Mouse (Mus musculus) liver, embryonic 16.5 days (tissue): ENCODE measurements around the gene Myo1c. TPM values are rescaled to one million over a fixed set of nuclear protein-coding genes. Genes with fewer than 3 reads are reported as not detected.

ENCODE experiments used
- ATAC-seq: fragments of 200-750 bp; cut with Nextera tagmentation; 2 replicates; pipeline ENCODE4 v1.8.0; 2017; ENCODE audit warnings: low read depth, mild to moderate bottlenecking, moderate number of reproducible peaks, moderate library complexity
- H3K27ac ChIP-seq: fragments of 300-500 bp; sonication (generic); 2 replicates; pipeline ENCODE4 v1.5.1; 2014; ENCODE audit warnings: mild to moderate bottlenecking, low read length
- H3K27me3 ChIP-seq: fragments of 300-500 bp; sonication (generic); 2 replicates; pipeline ENCODE4 v1.6.1; 2014; ENCODE audit warnings: low read depth, low read length, mixed read lengths; ENCODE audit not compliant: control insufficient read depth, insufficient read depth
- H3K36me3 ChIP-seq: fragments of 300-500 bp; sonication (generic); 2 replicates; pipeline ENCODE4 v1.6.1; 2014; ENCODE audit warnings: mild to moderate bottlenecking; ENCODE audit not compliant: control insufficient read depth, insufficient read depth
- H3K4me1 ChIP-seq: fragments of 300-500 bp; sonication (generic); 2 replicates; pipeline ENCODE4 v1.6.1; 2014; ENCODE audit warnings: low read depth, low read length, mixed read lengths; ENCODE audit not compliant: control insufficient read depth
- H3K4me2 ChIP-seq: fragments of 300-500 bp; sonication (generic); 2 replicates; pipeline ENCODE4 v1.6.1; 2014; ENCODE audit warnings: low read depth, low read length, mixed read lengths
- H3K4me3 ChIP-seq: fragments of 300-500 bp; sonication (generic); 2 replicates; pipeline ENCODE4 v1.5.1; 2014; ENCODE audit warnings: low read depth, mild to moderate bottlenecking, low read length
- H3K9ac ChIP-seq: fragments of 300-500 bp; sonication (generic); 2 replicates; pipeline ENCODE4 v1.6.1; 2014; ENCODE audit warnings: low read depth, low read length
- H3K9me3 ChIP-seq: fragments of 300-500 bp; sonication (generic); replicated peaks from 2 replicates; pipeline ENCODE4 v1.6.1; 2016; ENCODE audit warnings: low read length; ENCODE audit not compliant: control insufficient read depth
- WGBS: fragments of 180-500 bp; shearing (Covaris S2); extraction: QIAGEN DNeasy Blood & Tissue Kit; methylation state at CpG from one replicate; pipeline ENCODE4 v1.1.7; 2014; ENCODE audit not compliant: insufficient replicate concordance; 5-methylcytosine and 5-hydroxymethylcytosine counted together
- polyA plus RNA-seq: library from polyadenylated mRNA; unstranded; fragments of >200 nt; fragmentation: Nextera tagmentation; extraction: Ambion mirVana; gene quantifications from 2 replicates; pipeline ENCODE4 v1.2.1, GENCODE M21; 2015

The Myo1c gene
- polyA plus RNA-seq, 1 experiment from 2014 or later = 24.1 TPM

- no peak overlapping the region for H3K27ac ChIP-seq
- H3K9ac ChIP-seq = no peak overlapping the region
- peaks cover 17% of the 10 kb centered on the region for H3K36me3 ChIP-seq
- H3K9me3 ChIP-seq = no peaks in the 10 kb centered on the region
- no peak overlapping the region for H3K4me3 ChIP-seq
- no peak for ATAC-seq
- 90% methylated on average over 13 of the region's 13 CpGs for WGBS
- H3K27me3 ChIP-seq = no peaks in the 10 kb centered on the region
- no peak overlapping the region for H3K4me2 ChIP-seq
- H3K4me1 ChIP-seq = peaks cover 37% of the 10 kb centered on the region
These were observed 8.0 kb downstream of the Myo1c start for GRCm38 (mm10) chr11:75658311-75658710.

GRCm38 (mm10) chr11:75658996-75659750 lies 8.9 kb downstream of the Myo1c start:
- no peak overlapping the region for H3K9ac ChIP-seq
- H3K27ac ChIP-seq = no peak overlapping the region
- 75% methylated on average over 14 of the region's 14 CpGs for WGBS
- no peak overlapping the region for H3K4me3 ChIP-seq
- H3K4me2 ChIP-seq = no peak overlapping the region
- H3K36me3 ChIP-seq = peaks cover 17% of the 10 kb centered on the region
- H3K27me3 ChIP-seq = no peaks in the 10 kb centered on the region
- ATAC-seq = no peak
- peaks cover 28% of the 10 kb centered on the region for H3K4me1 ChIP-seq
- H3K9me3 ChIP-seq = no peaks in the 10 kb centered on the region

GRCm38 (mm10) chr11:75660081-75660590 lies 9.8 kb downstream of the Myo1c start:
- Histone ChIP-seq H3K4me2 (no peak overlapping the region), H3K4me1 (peaks cover 19% of the 10 kb centered on the region), H3K27me3 (no peaks in the 10 kb centered on the region), H3K4me3 (no peak overlapping the region), H3K9ac (no peak overlapping the region), H3K27ac (no peak overlapping the region), H3K36me3 (peaks cover 18% of the 10 kb centered on the region), H3K9me3 (no peaks in the 10 kb centered on the region)
- no peak for ATAC-seq
- WGBS = 84% methylated on average over 12 of the region's 12 CpGs

- H3K36me3 ChIP-seq = peaks cover 28% of the 10 kb centered on the region
- peaks cover 11% of the 10 kb centered on the region for H3K4me1 ChIP-seq
- no peak overlapping the region for H3K9ac ChIP-seq
- no peaks in the 10 kb centered on the region for H3K9me3 ChIP-seq
- 82% methylated on average over 21 of the region's 21 CpGs for whole genome bisulfite sequencing
- H3K4me3 ChIP-seq = no peak overlapping the region
- no peak overlapping the region for H3K27ac ChIP-seq
- no peak overlapping the region for H3K4me2 ChIP-seq
- ATAC-seq = peak; percentile 52
- H3K27me3 ChIP-seq = no peaks in the 10 kb centered on the region
These were observed 10.9 kb downstream of the Myo1c start for GRCm38 (mm10) chr11:75660941-75661800.

- Histone ChIP-seq H3K36me3 (peaks cover 31% of the 10 kb centered on the region), H3K9me3 (no peaks in the 10 kb centered on the region), H3K27ac (no peak overlapping the region), H3K4me1 (peaks cover 4% of the 10 kb centered on the region), H3K4me2 (no peak overlapping the region), H3K4me3 (no peak overlapping the region), H3K27me3 (no peaks in the 10 kb centered on the region), H3K9ac (no peak overlapping the region)
- ATAC-seq = no peak
- 81% methylated on average over 7 of the region's 7 CpGs for whole genome bisulfite sequencing
These were observed 11.8 kb downstream of the Myo1c start for GRCm38 (mm10) chr11:75662131-75662530.

- H3K4me2 ChIP-seq = no peak overlapping the region
- no peak overlapping the region for H3K4me3 ChIP-seq
- 81% methylated on average over 6 of the region's 6 CpGs for WGBS
- H3K27me3 ChIP-seq = no peaks in the 10 kb centered on the region
- peaks cover 34% of the 10 kb centered on the region for H3K36me3 ChIP-seq
- H3K27ac ChIP-seq = no peak overlapping the region
- no peaks in the 10 kb centered on the region for H3K9me3 ChIP-seq
- H3K9ac ChIP-seq = no peak overlapping the region
- peaks cover under 1% of the 10 kb centered on the region; the same call in 1 of the 2 replicates for H3K4me1 ChIP-seq
- no peak for ATAC-seq
These were observed 16.0 kb downstream of the Myo1c start for GRCm38 (mm10) chr11:75666296-75666695.

GRCm38 (mm10) chr11:75668621-75669020 lies 18.3 kb downstream of the Myo1c start:
- H3K27me3 ChIP-seq = no peaks in the 10 kb centered on the region
- WGBS = 55% methylated on average over 3 of the region's 3 CpGs
- H3K4me3 ChIP-seq = no peak overlapping the region
- no peaks in the 10 kb centered on the region for H3K4me1 ChIP-seq
- no peaks in the 10 kb centered on the region for H3K9me3 ChIP-seq
- no peak overlapping the region for H3K4me2 ChIP-seq
- no peak overlapping the region for H3K9ac ChIP-seq
- no peak overlapping the region for H3K27ac ChIP-seq
- ATAC-seq = no peak
- H3K36me3 ChIP-seq = peaks cover 43% of the 10 kb centered on the region

- no peak overlapping the region for H3K27ac ChIP-seq
- H3K4me3 ChIP-seq = no peak overlapping the region
- H3K9me3 ChIP-seq = no peaks in the 10 kb centered on the region
- H3K27me3 ChIP-seq = no peaks in the 10 kb centered on the region
- H3K4me1 ChIP-seq = no peaks in the 10 kb centered on the region
- H3K36me3 ChIP-seq = peaks cover 43% of the 10 kb centered on the region
- ATAC-seq = no peak
- WGBS = 78% methylated on average over 11 of the region's 11 CpGs
- H3K4me2 ChIP-seq = no peak overlapping the region
- no peak overlapping the region for H3K9ac ChIP-seq
These were observed 19.0 kb downstream of the Myo1c start for GRCm38 (mm10) chr11:75669176-75669852.
